Mouse (Mus musculus): Measurements from ENCODE around the gene Sel1l2.

The Sel1l2 gene

DNA sequence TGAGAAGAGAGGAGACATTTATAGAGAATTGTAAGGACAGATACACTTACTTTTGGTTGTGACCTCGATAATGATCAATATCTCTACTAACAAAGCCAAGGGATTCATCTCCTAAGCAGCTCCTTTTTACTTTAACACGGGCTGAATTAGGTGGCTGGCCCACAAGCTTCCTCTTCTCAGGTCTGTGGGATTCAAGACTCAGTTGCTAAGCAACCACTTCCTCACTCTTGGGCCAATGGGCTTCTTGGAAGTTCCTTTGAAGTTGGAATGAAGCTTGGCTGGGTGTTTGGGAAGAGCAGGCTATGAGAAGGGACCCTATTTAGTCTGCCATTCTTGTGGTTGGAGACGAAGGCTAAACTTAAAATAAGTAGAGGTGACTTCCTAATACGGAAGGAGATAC, at the start of gene Sel1l2:
TSS of gene Sel1l2 (minus strand) at position 182 of the 400 bp plus-strand sequence.
- in situ Hi-C loops (cut with MboI; ENCODE audit: unreplicated experiment in 2 of 2), result no loop called here

- in situ Hi-C loops (cut with MboI; ENCODE audit: unreplicated experiment in 2 of 2), result no loop called here
Measured at GRCm38 (mm10) chr2:140439081-140439480, 49.6 kb upstream of the Sel1l2 start.

DNA sequence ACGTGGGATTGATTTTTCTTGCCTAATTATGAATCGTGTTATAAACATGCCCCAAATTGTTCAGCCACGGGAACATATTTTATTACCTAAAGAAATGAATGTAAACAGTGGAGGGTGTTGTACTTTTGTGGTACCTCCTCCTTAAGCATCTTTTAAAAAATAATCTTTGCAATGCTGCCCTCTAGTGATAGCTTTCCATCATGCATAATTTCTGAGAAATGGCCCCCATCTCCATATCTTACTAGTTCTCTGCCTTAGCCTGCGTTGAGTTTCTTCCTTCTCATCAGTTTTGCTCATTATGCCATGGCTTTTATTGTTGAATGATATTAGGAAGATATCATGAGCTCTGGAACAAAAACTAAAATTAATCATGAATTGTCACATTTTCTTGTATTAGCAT, 37.8 kb upstream of the Sel1l2 start:
- in situ Hi-C loops (cut with MboI; ENCODE audit: unreplicated experiment in 2 of 2), result loop anchor here (10.0 kb wide), 3 partner anchors 652 to 1042 kb away; no protein-coding TSS in a partner anchor

- in situ Hi-C loops (cut with MboI; ENCODE audit: unreplicated experiment in 2 of 2), result loop anchor here (10.0 kb wide), 3 partner anchors 651 to 1041 kb away; no protein-coding TSS in a partner anchor
Measured at GRCm38 (mm10) chr2:140425844-140426243, 36.3 kb upstream of the Sel1l2 start.

- in situ Hi-C loops (cut with MboI; ENCODE audit: unreplicated experiment in 2 of 2), result no loop called here
Measured at GRCm38 (mm10) chr2:140395744-140396231, 6.3 kb upstream of the Sel1l2 start.

GRCm38 (mm10) chr2:140395179-140395578, 5.7 kb upstream of the Sel1l2 start, which contains the start of gene Macrod2:
Macrod2 (plus strand) TSS chr2:140395309.
- in situ Hi-C loops (cut with MboI; ENCODE audit: unreplicated experiment in 2 of 2), result no loop called here

- in situ Hi-C loops (cut with MboI; ENCODE audit: unreplicated experiment in 2 of 2), result no loop called here
Measured at GRCm38 (mm10) chr2:140364804-140365203, 24.7 kb downstream of the Sel1l2 start.

GRCm38 (mm10) chr2:140359905-140360304, 29.6 kb downstream of the Sel1l2 start:
- in situ Hi-C loops (cut with MboI; ENCODE audit: unreplicated experiment in 2 of 2), result no loop called here

DNA sequence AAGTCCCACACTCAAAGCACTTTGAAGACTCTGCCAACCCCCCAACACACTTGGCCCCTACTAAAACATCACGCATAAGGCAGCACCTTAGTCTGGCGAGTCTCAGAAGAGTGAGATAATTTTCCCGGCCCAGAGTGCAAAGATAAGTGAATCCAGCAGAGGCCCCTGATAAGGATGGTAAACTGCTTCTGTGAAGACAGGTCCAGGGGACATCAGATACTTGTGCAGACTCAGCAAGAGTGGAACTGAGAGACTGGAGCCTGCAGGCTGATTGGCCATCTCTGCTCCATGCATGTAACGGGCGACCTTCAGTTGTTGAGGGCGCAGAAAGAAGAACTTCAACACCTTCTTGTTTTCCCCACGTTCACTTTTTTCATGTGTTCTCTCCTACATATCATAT, 47.1 kb downstream of the Sel1l2 start:
- in situ Hi-C loops (cut with MboI; ENCODE audit: unreplicated experiment in 2 of 2), result no loop called here

GRCm38 (mm10) chr2:140330508-140331306, 58.8 kb downstream of the Sel1l2 start:
- in situ Hi-C loops (cut with MboI; ENCODE audit: unreplicated experiment in 2 of 2), result no loop called here

DNA sequence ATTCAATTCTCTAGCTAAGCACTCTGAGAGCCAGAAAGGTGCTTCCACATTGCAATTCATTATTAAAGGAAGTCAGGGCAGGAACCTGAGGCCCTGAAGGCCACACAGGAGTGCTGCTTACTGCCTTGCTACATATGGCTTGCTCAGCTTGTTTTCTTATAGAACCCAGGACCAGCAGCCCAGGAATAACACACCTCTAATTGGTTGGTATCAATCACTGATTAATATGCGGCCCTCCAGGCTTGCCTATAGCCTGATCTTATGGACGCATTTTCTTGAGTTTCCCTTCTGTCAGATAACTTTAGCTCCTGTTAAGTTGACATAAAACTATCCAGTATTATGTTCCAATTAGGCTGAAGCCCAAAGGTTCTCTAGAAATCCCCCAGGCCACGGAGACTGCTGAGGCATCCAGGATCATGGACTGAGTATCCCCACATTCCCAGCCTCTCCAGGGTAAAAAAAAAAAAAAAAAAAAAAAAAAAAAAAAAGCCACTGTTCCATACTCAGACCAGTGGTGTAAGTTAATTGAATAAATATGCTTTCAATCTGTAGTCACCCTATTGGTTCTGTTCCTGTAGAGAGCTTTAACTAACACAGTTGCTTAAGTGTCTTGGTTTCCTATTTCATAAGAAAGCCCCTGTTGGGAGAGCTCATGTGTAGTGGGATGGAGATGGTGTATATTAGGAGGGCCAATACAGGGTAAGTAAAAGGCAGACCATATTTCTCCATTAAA, 86.4 kb downstream of the Sel1l2 start:
- in situ Hi-C loops (cut with MboI; ENCODE audit: unreplicated experiment in 2 of 2), result no loop called here

DNA sequence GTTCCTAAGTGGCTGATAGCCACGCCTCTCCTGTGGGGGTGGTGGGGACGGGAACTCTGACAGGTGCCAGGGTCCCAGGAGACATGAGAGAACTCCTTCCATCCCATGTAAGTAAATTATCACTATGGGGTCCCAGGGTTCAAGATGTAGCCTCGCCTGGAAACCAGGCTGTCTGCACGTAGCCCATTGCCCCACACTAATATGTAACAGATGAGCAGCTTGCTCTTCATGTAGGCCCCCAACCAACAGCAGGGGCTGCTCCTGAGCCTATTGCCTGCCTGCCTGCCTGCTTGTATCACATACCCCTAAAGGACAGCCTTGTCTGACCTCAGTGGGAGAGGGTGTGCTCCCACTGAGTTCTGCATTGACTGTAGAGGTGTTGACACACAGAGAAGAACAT, 92.4 kb downstream of the Sel1l2 start:
- in situ Hi-C loops (cut with MboI; ENCODE audit: unreplicated experiment in 2 of 2), result no loop called here

- in situ Hi-C loops (cut with MboI; ENCODE audit: unreplicated experiment in 2 of 2), result no loop called here
Measured at GRCm38 (mm10) chr2:140293820-140294219, 95.7 kb downstream of the Sel1l2 start.

DNA sequence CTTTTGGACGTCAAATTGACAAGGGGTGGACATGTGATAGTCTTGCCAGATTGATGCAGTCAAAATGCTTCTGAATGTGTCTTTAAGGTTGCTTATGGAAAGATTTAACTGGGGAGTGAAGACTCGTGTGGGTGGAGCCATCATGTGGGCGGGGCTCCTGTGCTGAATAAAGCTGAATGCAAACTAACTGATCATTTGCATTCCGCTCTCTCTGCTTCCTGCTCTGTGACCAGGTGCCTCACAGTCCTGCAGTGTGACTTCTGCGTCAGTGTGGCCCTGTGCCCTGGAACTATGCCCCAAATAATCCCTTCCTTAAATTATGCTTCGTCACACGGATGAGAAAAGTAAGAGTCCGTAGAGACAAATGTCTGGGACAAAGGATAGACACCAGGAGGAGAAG, 108.7 kb downstream of the Sel1l2 start:
- in situ Hi-C loops (cut with MboI; ENCODE audit: unreplicated experiment in 2 of 2), result no loop called here

- in situ Hi-C loops (cut with MboI; ENCODE audit: unreplicated experiment in 2 of 2), result no loop called here
Measured at GRCm38 (mm10) chr2:140255595-140256141, 133.8 kb downstream of the Sel1l2 start.

- in situ Hi-C loops (cut with MboI; ENCODE audit: unreplicated experiment in 2 of 2), result no loop called here
Measured at GRCm38 (mm10) chr2:140254256-140254655, 135.2 kb downstream of the Sel1l2 start.

GRCm38 (mm10) chr2:140243105-140243504, 146.4 kb downstream of the Sel1l2 start:
- in situ Hi-C loops (cut with MboI; ENCODE audit: unreplicated experiment in 2 of 2), result no loop called here

GRCm38 (mm10) chr2:140242398-140242797, 147.1 kb downstream of the Sel1l2 start:
- in situ Hi-C loops (cut with MboI; ENCODE audit: unreplicated experiment in 2 of 2), result no loop called here

- in situ Hi-C loops (cut with MboI; ENCODE audit: unreplicated experiment in 2 of 2), result no loop called here
Measured at GRCm38 (mm10) chr2:140237245-140237644, 152.3 kb downstream of the Sel1l2 start.

- in situ Hi-C loops (cut with MboI; ENCODE audit: unreplicated experiment in 2 of 2), result no loop called here
Measured at GRCm38 (mm10) chr2:140230295-140230694, 159.2 kb downstream of the Sel1l2 start.

GRCm38 (mm10) chr2:140220325-140220724, 169.2 kb downstream of the Sel1l2 start:
- in situ Hi-C loops (cut with MboI; ENCODE audit: unreplicated experiment in 2 of 2), result no loop called here

Measured in v-Abl transformed pro-B cells (cell line).